Mouse (Mus musculus) A20 (cell line): ENCODE measurements around the gene Abcb1b.
"Not testable (repeated sequence)": the region's sequence is repeated elsewhere in the genome, so short reads cannot be mapped to it uniquely, and the experiment has no call there.

Source experiments
- DNase-seq: peaks from one replicate; pipeline ENCODE4 v3.0.0-alpha.2; 2011; ENCODE audit warnings: low read depth, low spot score

The Abcb1b gene

GRCm38 (mm10) chr5:8863580-8864337, 65.8 kb downstream of the Abcb1b start:
- peak; percentile 33 for DNase-seq

- not testable (repeated sequence) for DNase-seq
These were observed 67.7 kb downstream of the Abcb1b start for GRCm38 (mm10) chr5:8865630-8866029.

- DNase-seq = no peak
These were observed 68.4 kb downstream of the Abcb1b start for GRCm38 (mm10) chr5:8866366-8866765.

- DNase-seq = peak; percentile 48
These were observed 70.1 kb downstream of the Abcb1b start for GRCm38 (mm10) chr5:8868019-8868418.

- DNase-seq = no peak
These were observed 75.3 kb downstream of the Abcb1b start for GRCm38 (mm10) chr5:8872979-8873915.

GRCm38 (mm10) chr5:8877086-8877485, 79.1 kb downstream of the Abcb1b start:
- DNase-seq = no peak

- no peak for DNase-seq
These were observed 79.9 kb downstream of the Abcb1b start for GRCm38 (mm10) chr5:8877800-8878199.

- DNase-seq = no peak
These were observed 87.9 kb downstream of the Abcb1b start for GRCm38 (mm10) chr5:8885837-8886236.

GRCm38 (mm10) chr5:8893300-8894103, 95.6 kb downstream of the Abcb1b start, which contains the start of gene Abcb4:
Abcb4 (plus strand) TSS chr5:8893717.
- peak; percentile 85 for DNase-seq

- peak; percentile 83 for DNase-seq
These were observed 96.1 kb downstream of the Abcb1b start for GRCm38 (mm10) chr5:8894104-8894425.

- DNase-seq = peak; percentile 89
These were observed 96.9 kb downstream of the Abcb1b start for GRCm38 (mm10) chr5:8894641-8895490.

- peak; percentile 39 for DNase-seq
These were observed 98.3 kb downstream of the Abcb1b start for GRCm38 (mm10) chr5:8896198-8896597.

- DNase-seq = no peak
These were observed 100.3 kb downstream of the Abcb1b start for GRCm38 (mm10) chr5:8898246-8898645.

- no peak for DNase-seq
These were observed 103.1 kb downstream of the Abcb1b start for GRCm38 (mm10) chr5:8901001-8901400.

- DNase-seq = no peak
These were observed 104.3 kb downstream of the Abcb1b start for GRCm38 (mm10) chr5:8902141-8902817.

- DNase-seq = no peak
These were observed 106.6 kb downstream of the Abcb1b start for GRCm38 (mm10) chr5:8904539-8904938.

GRCm38 (mm10) chr5:8911567-8912198, 113.7 kb downstream of the Abcb1b start:
- DNase-seq = no peak
